Mouse (Mus musculus) MEL (cell line): ENCODE data around the gene Uqcr11. TPM values are rescaled to one million over a fixed set of nuclear protein-coding genes. Genes with fewer than 3 reads are reported as not detected.

Source experiments
- DNase-seq: peaks from one replicate; pipeline ENCODE4 v3.0.0; 2011; ENCODE audit warnings: low read depth, low spot score
- H3K27ac ChIP-seq: 2 replicates; pipeline ENCODE4 v1.5.1; 2012; ENCODE audit warnings: low read depth, mild to moderate bottlenecking, control low read depth, low read length, moderate library complexity; ENCODE audit not compliant: control insufficient read depth
- H3K27me3 ChIP-seq, 2 experiments: fragments of 150-350 bp in 1 of 2; sonication (generic) in 1 of 2; 2 replicates each; pipeline ENCODE4 v1.6.1; 2012; ENCODE audit warnings: low read length in 2 of 2, mild to moderate bottlenecking in 2 of 2, improper control_type of control experiment in 1 of 2, moderate library complexity in 1 of 2; ENCODE audit not compliant: insufficient read depth in 2 of 2, control insufficient read depth in 1 of 2
- H3K36me3 ChIP-seq, 2 experiments: 2 replicates each; pipeline ENCODE4 v1.6.1; 2012 to 2014; ENCODE audit warnings: low read length in 2 of 2, improper control_type of control experiment in 1 of 2, inconsistent platforms in 1 of 2, mild to moderate bottlenecking in 1 of 2; ENCODE audit not compliant: insufficient read depth in 2 of 2, control insufficient read depth in 1 of 2
- H3K4me1 ChIP-seq, 2 experiments: fragments of 150-350 bp in 1 of 2; sonication (generic) in 1 of 2; 2 replicates each; pipeline ENCODE4 v1.6.1; 2012; ENCODE audit warnings: low read length in 2 of 2, improper control_type of control experiment in 1 of 2, mild to moderate bottlenecking in 1 of 2; ENCODE audit not compliant: insufficient read depth in 2 of 2, control insufficient read depth in 1 of 2
- H3K4me3 ChIP-seq, 2 experiments: fragments of 150-350 bp in 1 of 2; sonication (generic) in 1 of 2; 2 replicates each; pipeline ENCODE4 v1.5.1; 2012; ENCODE audit warnings: low read depth in 2 of 2, low read length in 2 of 2, mild to moderate bottlenecking in 2 of 2, moderate library complexity in 2 of 2, control low read depth in 1 of 2, improper control_type of control experiment in 1 of 2; ENCODE audit not compliant: control insufficient read depth in 1 of 2, insufficient read depth in 1 of 2
- H3K79me2 ChIP-seq: 2 replicates; pipeline ENCODE4 v1.6.1; 2012; ENCODE audit warnings: mild to moderate bottlenecking, low read length, moderate library complexity; ENCODE audit not compliant: control insufficient read depth, poor library complexity, insufficient read depth
- H3K9ac ChIP-seq: 2 replicates; pipeline ENCODE4 v1.6.1; 2012; ENCODE audit warnings: low read depth, mild to moderate bottlenecking, control low read depth, low read length, moderate library complexity; ENCODE audit not compliant: control insufficient read depth, poor library complexity, severe bottlenecking
- H3K9me3 ChIP-seq: fragments of 150-350 bp; sonication (generic); replicated peaks from 2 replicates; pipeline ENCODE4 v1.6.1; 2012; ENCODE audit warnings: mild to moderate bottlenecking, low read length, improper control_type of control experiment, moderate library complexity; ENCODE audit not compliant: insufficient read depth
- BHLHE40 ChIP-seq: IDR thresholded peaks from 2 replicates; pipeline ENCODE4 v1.6.1; 2012; ENCODE audit warnings: low read depth, mild to moderate bottlenecking, inconsistent platforms, low read length, improper control_type of control experiment, borderline replicate concordance
- CHD1 ChIP-seq: IDR thresholded peaks from 2 replicates; pipeline ENCODE4 v1.6.1; 2012; ENCODE audit warnings: low read depth, mild to moderate bottlenecking, inconsistent platforms, low read length, improper control_type of control experiment
- CHD2 ChIP-seq: IDR thresholded peaks from 2 replicates; pipeline ENCODE4 v1.6.1; 2011; ENCODE audit warnings: low read length, improper control_type of control experiment
- E2F4 ChIP-seq: IDR thresholded peaks from 2 replicates; pipeline ENCODE4 v1.6.1; 2011; ENCODE audit warnings: low read depth, low read length, improper control_type of control experiment, borderline replicate concordance
- ELF1 ChIP-seq: IDR thresholded peaks from 2 replicates; pipeline ENCODE4 v1.6.1; 2014; ENCODE audit warnings: low read depth, mild to moderate bottlenecking, inconsistent platforms, low read length, improper control_type of control experiment, moderate library complexity
- EP300 ChIP-seq, 2 experiments: IDR thresholded peaks; 2 replicates each; pipeline ENCODE4 v1.6.1; 2011; ENCODE audit warnings: improper control_type of control experiment in 2 of 2, low read length in 2 of 2, low read depth in 1 of 2, mild to moderate bottlenecking in 1 of 2
- ETS1 ChIP-seq: IDR thresholded peaks from 2 replicates; pipeline ENCODE4 v1.6.1; 2012; ENCODE audit warnings: low read depth, mild to moderate bottlenecking, inconsistent platforms, low read length, improper control_type of control experiment, moderate library complexity
- GABPA ChIP-seq: IDR thresholded peaks from 2 replicates; pipeline ENCODE4 v1.6.1; 2012; ENCODE audit warnings: low read depth, mild to moderate bottlenecking, inconsistent platforms, low read length, improper control_type of control experiment, moderate library complexity
- GATA1 ChIP-seq: IDR thresholded peaks from 2 replicates; pipeline ENCODE4 v1.6.1; 2011; ENCODE audit warnings: low read depth, low read length, improper control_type of control experiment
- HCFC1 ChIP-seq: IDR thresholded peaks from 2 replicates; pipeline ENCODE4 v1.6.1; 2012; ENCODE audit warnings: low read depth, mild to moderate bottlenecking, inconsistent platforms, low read length, improper control_type of control experiment, moderate library complexity
- KAT2A ChIP-seq: conservative IDR thresholded peaks from 2 replicates; pipeline ENCODE4 v1.6.1; 2012; ENCODE audit warnings: low read depth, low read length, improper control_type of control experiment, inconsistent platforms
- MAFK ChIP-seq: IDR thresholded peaks from 2 replicates; pipeline ENCODE4 v1.6.1; 2011; ENCODE audit warnings: low read depth, mild to moderate bottlenecking, low read length, improper control_type of control experiment, borderline replicate concordance
- MAX ChIP-seq: IDR thresholded peaks from 2 replicates; pipeline ENCODE4 v1.6.1; 2011; ENCODE audit warnings: low read length, improper control_type of control experiment
- MEF2A ChIP-seq: IDR thresholded peaks from 2 replicates; pipeline ENCODE4 v1.6.1; 2014; ENCODE audit warnings: low read depth, mild to moderate bottlenecking, inconsistent platforms, low read length, improper control_type of control experiment; ENCODE audit not compliant: poor library complexity, insufficient replicate concordance, severe bottlenecking; ENCODE audit errors: extremely low read depth
- MXI1 ChIP-seq: IDR thresholded peaks from 2 replicates; pipeline ENCODE4 v1.6.1; 2011; ENCODE audit warnings: mild to moderate bottlenecking, low read depth, low read length, improper control_type of control experiment
- MYB ChIP-seq: IDR thresholded peaks from 2 replicates; pipeline ENCODE4 v1.6.1; 2011; ENCODE audit warnings: mild to moderate bottlenecking, low read depth, low read length, improper control_type of control experiment
- NELFE ChIP-seq: IDR thresholded peaks from 2 replicates; pipeline ENCODE4 v1.6.1; 2011; ENCODE audit warnings: low read depth, low read length, improper control_type of control experiment
- NRF1 ChIP-seq: IDR thresholded peaks from 2 replicates; pipeline ENCODE4 v1.6.1; 2014; ENCODE audit warnings: low read depth, mild to moderate bottlenecking, inconsistent platforms, low read length, improper control_type of control experiment, moderate library complexity; ENCODE audit not compliant: poor library complexity, insufficient read depth, severe bottlenecking
- POLR2A ChIP-seq, 2 experiments: IDR thresholded peaks; 2 replicates each; pipeline ENCODE4 v1.6.1; 2011 to 2012; ENCODE audit warnings: low read length in 2 of 2, mild to moderate bottlenecking in 2 of 2, control low read depth in 1 of 2, improper control_type of control experiment in 1 of 2, low read depth in 1 of 2, moderate library complexity in 1 of 2; ENCODE audit not compliant: control insufficient read depth in 1 of 2, insufficient read depth in 1 of 2, poor library complexity in 1 of 2
- POLR2AphosphoS2 ChIP-seq: IDR thresholded peaks from 2 replicates; pipeline ENCODE4 v1.6.1; 2011; ENCODE audit warnings: low read length, improper control_type of control experiment
- POLR2AphosphoS5 ChIP-seq: IDR thresholded peaks from 2 replicates; pipeline ENCODE4 v1.6.1; 2012; ENCODE audit warnings: low read depth, borderline replicate concordance, mild to moderate bottlenecking, inconsistent platforms, low read length, moderate library complexity, mixed read lengths
- RAD21 ChIP-seq: IDR thresholded peaks from 2 replicates; pipeline ENCODE4 v1.6.1; 2011; ENCODE audit warnings: mild to moderate bottlenecking, low read depth, low read length, improper control_type of control experiment
- RCOR1 ChIP-seq: IDR thresholded peaks from 2 replicates; pipeline ENCODE4 v1.6.1; 2012; ENCODE audit warnings: low read depth, mild to moderate bottlenecking, inconsistent platforms, low read length, improper control_type of control experiment
- SIN3A ChIP-seq: IDR thresholded peaks from 2 replicates; pipeline ENCODE4 v1.6.1; 2012; ENCODE audit warnings: low read length, improper control_type of control experiment, inconsistent platforms
- SMC3 ChIP-seq: IDR thresholded peaks from 2 replicates; pipeline ENCODE4 v1.6.1; 2011; ENCODE audit warnings: low read depth, low read length, improper control_type of control experiment
- TAL1 ChIP-seq: IDR thresholded peaks from 2 replicates; pipeline ENCODE4 v1.6.1; 2012; ENCODE audit warnings: mild to moderate bottlenecking, inconsistent platforms, low read length, moderate library complexity, mixed read lengths
- TBP ChIP-seq: IDR thresholded peaks from 2 replicates; pipeline ENCODE4 v1.8.0; 2011; ENCODE audit warnings: low read depth, low read length, improper control_type of control experiment
- TCF12 ChIP-seq: IDR thresholded peaks from 2 replicates; pipeline ENCODE4 v1.6.1; 2014; ENCODE audit warnings: low read depth, mild to moderate bottlenecking, inconsistent platforms, low read length, improper control_type of control experiment, moderate library complexity
- UBTF ChIP-seq: IDR thresholded peaks from 2 replicates; pipeline ENCODE4 v1.6.1; 2012; ENCODE audit warnings: low read depth, mild to moderate bottlenecking, inconsistent platforms, low read length, improper control_type of control experiment, moderate library complexity, borderline replicate concordance; ENCODE audit not compliant: insufficient read depth
- USF1 ChIP-seq: IDR thresholded peaks from 2 replicates; pipeline ENCODE4 v1.6.1; 2014; ENCODE audit warnings: low read depth, mild to moderate bottlenecking, inconsistent platforms, low read length, improper control_type of control experiment, moderate library complexity
- USF2 ChIP-seq, 2 experiments: IDR thresholded peaks; 2 replicates each; pipeline ENCODE4 v1.6.1; 2011 to 2012; ENCODE audit warnings: improper control_type of control experiment in 2 of 2, low read length in 2 of 2, borderline replicate concordance in 1 of 2, inconsistent platforms in 1 of 2, low read depth in 1 of 2, mild to moderate bottlenecking in 1 of 2; ENCODE audit not compliant: insufficient read depth in 1 of 2
- ZC3H11A ChIP-seq: IDR thresholded peaks from 2 replicates; pipeline ENCODE4 v1.6.1; 2012; ENCODE audit warnings: low read depth, mild to moderate bottlenecking, inconsistent platforms, low read length, improper control_type of control experiment
- ZKSCAN1 ChIP-seq: IDR thresholded peaks from 2 replicates; pipeline ENCODE4 v1.6.1; 2012; ENCODE audit warnings: low read depth, mild to moderate bottlenecking, inconsistent platforms, low read length, improper control_type of control experiment, moderate library complexity
- ZMIZ1 ChIP-seq: IDR thresholded peaks from 2 replicates; pipeline ENCODE4 v1.6.1; 2012; ENCODE audit warnings: low read depth, mild to moderate bottlenecking, inconsistent platforms, low read length, improper control_type of control experiment, moderate library complexity
- ZNF384 ChIP-seq: IDR thresholded peaks from 2 replicates; pipeline ENCODE4 v1.6.1; 2012; ENCODE audit warnings: low read depth, mild to moderate bottlenecking, inconsistent platforms, low read length, improper control_type of control experiment
- polyA plus RNA-seq, 2 experiments: library from polyadenylated mRNA; stranded (reverse) in 1 of 2; unstranded in 1 of 2; fragments of >175 nt in 1 of 2; fragments of >200 nt in 1 of 2; gene quantifications; 2 replicates each; pipeline versions ENCODE4 v1.2.1 to v1.2.4; 2012; ENCODE audit warnings: low replicate concordance in 2 of 2, low read depth in 1 of 2; ENCODE audit not compliant: insufficient read length in 2 of 2, insufficient read depth in 1 of 2, missing spikeins in 1 of 2
- total RNA-seq: library from RNA; depleted of rRNA; stranded (reverse); fragments of 300-350 nt; gene quantifications from 2 replicates; pipeline ENCODE4 v1.2.3, GENCODE M21; 2012

Gene Uqcr11
- total and polyA plus RNA-seq, 3 experiments, result 481 to 935 TPM; not detected in 1

DNA sequence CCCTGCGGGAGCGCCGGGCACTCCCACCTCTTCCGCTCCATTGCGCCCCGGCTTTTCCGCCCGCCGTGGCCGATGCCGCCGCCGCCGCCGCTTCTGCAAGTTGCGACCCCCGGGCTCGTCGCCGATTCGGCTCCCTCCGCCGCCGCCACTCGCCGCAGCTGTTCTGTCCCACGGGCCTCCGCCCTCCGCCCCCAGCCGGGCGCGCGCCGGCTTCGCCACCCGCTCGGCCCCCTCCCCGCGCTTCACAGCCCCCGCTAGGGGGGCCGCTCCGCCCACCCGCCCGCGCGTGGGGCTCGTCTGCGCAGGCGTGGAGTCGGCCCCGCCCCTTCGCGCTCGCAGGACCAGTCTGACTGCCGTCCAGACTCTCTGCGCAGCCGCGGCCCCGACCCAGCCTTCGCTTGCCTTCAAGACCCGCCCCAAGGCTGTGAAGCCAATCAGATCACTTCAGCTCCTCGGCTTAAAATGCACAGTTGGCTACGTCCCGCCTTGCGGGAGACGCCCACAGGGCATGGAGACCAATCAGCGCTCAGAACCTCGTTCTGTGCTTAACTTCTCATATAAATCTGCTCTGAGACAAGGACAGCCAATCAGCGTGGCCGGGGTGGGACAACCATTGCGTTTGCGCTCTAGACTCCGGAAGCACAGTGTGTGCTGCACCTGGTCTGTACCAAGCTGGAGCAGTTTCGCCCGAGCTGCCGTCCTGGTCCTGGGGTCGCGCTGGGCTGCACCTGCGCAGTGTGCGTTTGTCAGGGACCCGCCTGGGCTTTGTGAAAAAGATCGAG is 7.2 kb downstream of the Uqcr11 start, which contains the start of gene Mbd3:
Gene Mbd3, minus strand, starts transcription at position 360 of the 782 bp plus-strand sequence.
- peak; percentile 100 for DNase-seq
- Histone ChIP-seq H3K9me3 (no peaks in the 10 kb centered on the region), H3K4me3 (peak within 1 kb of the TSS; percentile 74 to 76), H3K27ac (peak within 1 kb of the TSS; percentile 93), H3K79me2 (peaks cover 35% of the 10 kb centered on the region), H3K27me3 (no peaks in the 10 kb centered on the region), H3K36me3 (peaks cover 12 to 21% of the 10 kb centered on the region in 2 experiments), H3K4me1 (peaks cover 0 to 26% of the 10 kb centered on the region in 2 experiments; a peak in 3 of 4 replicates), H3K9ac (peak within 1 kb of the TSS; percentile 98)
- TF ChIP-seq SIN3A, result peak; percentile 91
- 0 out of 2 replicates have a peak, but pooled peaks have one; percentile 78 for TF ChIP-seq MXI1
- TF ChIP-seq KAT2A, result peak; percentile 38; the same call in 1 of the 2 replicates
- peak; percentile 96 for TF ChIP-seq POLR2AphosphoS2
- TF ChIP-seq EP300 (IDR thresholded peaks at IDR 0.05; ENCODE audit: low read depth in 1 of 2, low read length in 2 of 2), result no peak
- no peak for TF ChIP-seq BHLHE40
- TF ChIP-seq ZC3H11A, result no peak
- no peak for TF ChIP-seq MAFK
- peak; percentile 95 for TF ChIP-seq TBP
- no peak for TF ChIP-seq TAL1
- TF ChIP-seq USF2 (IDR thresholded peaks at IDR 0.05; ENCODE audit: borderline replicate concordance in 1 of 2, insufficient read depth in 1 of 2, low read depth in 1 of 2, low read length in 2 of 2), result no peak
- TF ChIP-seq MYB, result no peak
- no peak for TF ChIP-seq GATA1
- no peak for TF ChIP-seq SMC3
- TF ChIP-seq RAD21, result no peak
- TF ChIP-seq CHD2, result peak; percentile 32; the same call in 1 of the 2 replicates
- TF ChIP-seq UBTF, result no peak
- TF ChIP-seq NRF1, result peak; percentile 83
- TF ChIP-seq MEF2A, result no peak
- no peak for TF ChIP-seq ZKSCAN1
- peak; percentile 94 for TF ChIP-seq ZMIZ1
- TF ChIP-seq TCF12, result peak; percentile 53
- no peak for TF ChIP-seq GABPA
- no peak for TF ChIP-seq RCOR1
- TF ChIP-seq POLR2AphosphoS5, result no peak; the same call in 1 of the 2 replicates
- TF ChIP-seq CHD1, result no peak
- no peak for TF ChIP-seq ZNF384
- TF ChIP-seq POLR2A (IDR thresholded peaks at IDR 0.05; ENCODE audit: control insufficient read depth in 1 of 2, insufficient read depth in 1 of 2, low read depth in 1 of 2, low read length in 2 of 2, poor library complexity in 1 of 2), result peak; percentile 93 to 98
- TF ChIP-seq ELF1, result peak; percentile 96
- TF ChIP-seq E2F4, result peak; percentile 66; the same call in 1 of the 2 replicates
- peak; percentile 80 for TF ChIP-seq HCFC1
- TF ChIP-seq NELFE, result peak; percentile 99
- TF ChIP-seq USF1, result peak; percentile 47; the same call in 1 of the 2 replicates
- TF ChIP-seq ETS1, result peak; percentile 12; the same call in 1 of the 2 replicates
- peak; percentile 39; the same call in 1 of the 2 replicates for TF ChIP-seq MAX
